Mouse (Mus musculus) liver, postnatal 0 days (tissue): Measurements from ENCODE around the gene Itgb1bp1.

Experiments
- CTCF ChIP-seq: sonication (generic); IDR thresholded peaks from 2 replicates; pipeline ENCODE4 v1.5.1; 2016; ENCODE audit warnings: antibody characterized with exemption, low read depth
- EP300 ChIP-seq: IDR thresholded peaks from 2 replicates; pipeline ENCODE4 v1.6.1; 2016; ENCODE audit warnings: antibody characterized with exemption, low read depth, mild to moderate bottlenecking

DNA sequence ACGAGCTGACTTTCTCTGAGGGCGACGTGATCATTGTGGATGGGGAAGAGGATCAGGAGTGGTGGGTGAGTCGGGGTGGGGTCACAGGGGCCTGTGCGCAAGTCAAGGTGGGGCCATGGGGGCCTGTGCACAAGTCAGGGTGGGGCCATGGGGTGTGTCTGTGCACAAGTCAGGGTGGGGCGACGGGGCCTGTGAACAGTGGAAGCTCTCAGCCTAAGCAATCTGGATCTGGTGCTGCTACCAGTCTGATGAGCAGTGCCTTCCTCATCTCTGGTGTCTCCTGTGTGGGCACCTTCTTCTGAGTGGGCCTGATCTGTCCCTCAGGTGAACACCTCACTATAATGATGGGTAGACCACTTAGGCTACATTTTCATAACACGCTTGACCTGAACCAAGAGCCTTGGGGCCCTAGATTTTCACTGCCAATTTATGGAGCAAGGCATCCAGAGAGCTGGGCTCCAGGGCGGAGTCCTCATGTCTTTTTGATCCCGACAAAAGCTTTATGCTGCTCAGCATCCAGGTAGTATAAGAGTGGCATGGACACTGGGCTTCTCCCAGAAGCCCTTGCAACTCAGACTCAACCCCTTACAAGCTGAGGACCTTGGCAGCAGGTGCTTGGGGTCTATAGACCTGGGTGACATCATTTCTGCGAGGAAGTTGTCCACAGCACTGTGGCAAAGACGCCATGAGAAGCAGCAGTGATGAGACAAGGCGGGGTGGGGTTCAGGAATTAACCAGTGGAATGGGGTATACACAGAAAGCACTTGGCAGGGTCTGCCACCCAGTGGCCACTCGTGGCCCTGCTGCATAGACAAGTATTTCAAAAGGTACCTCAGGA lies 19.9 kb downstream of the Itgb1bp1 start:
- TF ChIP-seq CTCF (peak; percentile 73), EP300 (no peak)
